Mouse (Mus musculus) spleen, postnatal 10 days (tissue): ENCODE data around the gene Pard3.

ENCODE experiments used
- DNase-seq, 2 experiments: peaks; one replicate each; pipeline ENCODE4 v3.0.0; 2021 to 2022; ENCODE audit warnings: low spot score in 2 of 2

Gene Pard3

DNA sequence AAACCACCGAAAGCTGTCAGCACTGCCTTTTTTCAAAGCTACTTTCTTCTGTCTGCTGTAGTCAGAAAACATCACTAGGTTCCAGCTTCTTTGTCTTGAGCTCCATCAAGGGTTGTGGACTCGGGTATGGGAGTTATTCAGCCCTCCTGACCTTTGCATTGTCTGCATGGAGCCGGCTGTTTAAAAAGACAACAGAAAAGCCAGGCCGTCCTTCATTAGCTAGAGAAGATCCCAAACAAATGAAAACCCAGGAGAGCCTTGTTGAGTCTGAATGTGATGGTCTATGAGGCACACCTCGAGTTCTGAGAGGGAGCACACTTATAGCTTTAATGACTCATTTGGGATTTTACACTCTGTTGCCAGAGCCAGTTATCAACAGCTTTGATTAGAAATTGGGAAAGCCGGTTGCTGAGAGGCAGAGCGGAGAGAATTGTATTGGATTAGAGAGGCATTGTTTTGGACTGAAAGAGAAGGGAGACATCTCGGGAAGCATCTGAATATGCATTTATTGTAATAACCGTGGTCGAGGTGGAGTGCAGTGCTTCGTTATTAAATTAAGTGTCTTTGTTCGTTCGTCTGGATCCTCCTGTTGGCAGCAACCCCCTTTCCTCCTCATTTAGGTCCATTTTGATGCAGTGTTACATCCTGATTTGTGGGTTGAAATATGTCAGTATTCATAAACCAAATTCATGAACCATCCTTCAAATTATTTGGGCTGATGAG lies 435.5 kb downstream of the Pard3 start:
- no peak for DNase-seq

- DNase-seq: no peak
These were observed 436.0 kb downstream of the Pard3 start for GRCm38 (mm10) chr8:127499720-127500114.

DNA sequence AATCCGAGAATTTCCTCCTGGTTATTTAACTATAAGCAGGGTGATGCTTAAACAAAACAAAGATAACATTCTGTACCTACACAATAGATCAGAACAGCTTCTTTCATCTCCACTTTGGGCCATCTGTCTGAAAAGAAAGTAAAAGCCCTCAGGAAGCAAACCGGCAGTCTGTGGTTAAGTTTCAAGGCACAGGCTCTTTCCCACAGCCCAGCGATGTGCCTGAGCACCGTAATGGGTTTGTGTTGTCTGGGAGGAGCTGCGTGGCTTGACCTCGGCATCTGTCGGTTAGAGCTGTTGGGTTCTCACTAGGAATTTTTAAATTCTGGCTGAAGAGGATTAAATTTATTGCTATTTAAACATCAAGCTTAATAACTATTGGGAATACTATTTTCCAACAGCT lies 436.5 kb downstream of the Pard3 start:
- DNase-seq: no peak

GRCm38 (mm10) chr8:127501756-127502155 lies 438.1 kb downstream of the Pard3 start:
- no peak for DNase-seq

- DNase-seq: no peak
These were observed 441.6 kb downstream of the Pard3 start for GRCm38 (mm10) chr8:127505286-127505685.

DNA sequence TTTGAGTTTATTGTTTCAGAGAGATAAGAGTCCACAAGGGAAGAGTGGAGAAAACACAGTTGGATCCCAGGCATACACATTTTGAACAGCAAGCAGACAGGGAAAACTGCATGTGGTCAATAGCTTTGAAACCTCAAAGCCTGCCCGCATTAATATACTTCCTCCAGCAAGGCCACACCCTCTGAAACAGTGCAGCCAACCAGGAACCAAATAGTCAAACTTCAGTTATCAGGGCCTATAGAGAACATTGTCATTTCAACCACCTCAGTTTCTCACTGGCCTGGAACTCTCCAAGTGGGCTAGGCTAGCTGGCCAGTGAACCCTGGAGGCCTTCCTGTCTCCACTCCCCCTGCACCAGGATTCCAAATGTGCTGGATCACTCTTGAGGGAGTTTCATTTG lies 442.6 kb downstream of the Pard3 start:
- DNase-seq: no peak

DNA sequence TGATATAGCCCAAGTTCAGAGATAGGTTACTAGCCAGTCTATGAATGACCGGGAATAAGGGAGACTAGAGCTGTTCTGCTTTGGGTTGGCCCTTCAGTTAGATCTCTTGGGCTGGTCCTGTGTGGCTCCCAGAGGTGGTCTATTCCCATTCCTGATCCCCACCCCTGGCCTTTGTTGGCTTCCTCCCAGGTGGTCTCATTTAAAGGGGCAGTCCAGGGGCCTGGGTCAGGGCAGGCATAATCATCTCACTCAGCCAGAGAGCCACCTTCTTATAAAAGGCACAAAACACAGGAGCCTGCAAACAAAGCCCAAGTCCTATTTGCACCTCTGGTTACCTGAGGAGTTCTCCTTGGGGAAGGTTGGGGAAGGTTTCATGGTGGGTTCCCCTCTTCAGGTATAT lies 447.6 kb downstream of the Pard3 start:
- DNase-seq: no peak

- DNase-seq: no peak
These were observed 448.4 kb downstream of the Pard3 start for GRCm38 (mm10) chr8:127512001-127512573.

DNA sequence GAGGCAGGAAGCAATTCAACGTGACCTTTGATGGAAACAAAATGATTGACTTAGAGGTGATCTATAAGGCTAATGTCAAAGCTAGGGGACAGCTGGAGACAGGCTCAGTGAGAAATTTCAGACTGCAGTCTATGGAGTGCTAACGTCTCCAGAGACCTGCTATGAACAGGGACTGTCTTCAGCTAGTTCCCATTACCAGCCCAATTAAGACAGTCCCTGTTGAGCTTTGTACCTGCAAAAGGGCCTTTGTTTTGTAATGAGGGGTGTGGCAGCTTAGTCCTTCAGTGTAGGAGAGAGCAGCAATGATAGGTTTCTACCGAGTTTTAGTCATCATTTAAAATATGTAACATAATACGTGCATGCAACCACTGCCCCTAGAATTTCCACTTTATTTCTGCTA lies 448.9 kb downstream of the Pard3 start:
- DNase-seq: no peak

DNA sequence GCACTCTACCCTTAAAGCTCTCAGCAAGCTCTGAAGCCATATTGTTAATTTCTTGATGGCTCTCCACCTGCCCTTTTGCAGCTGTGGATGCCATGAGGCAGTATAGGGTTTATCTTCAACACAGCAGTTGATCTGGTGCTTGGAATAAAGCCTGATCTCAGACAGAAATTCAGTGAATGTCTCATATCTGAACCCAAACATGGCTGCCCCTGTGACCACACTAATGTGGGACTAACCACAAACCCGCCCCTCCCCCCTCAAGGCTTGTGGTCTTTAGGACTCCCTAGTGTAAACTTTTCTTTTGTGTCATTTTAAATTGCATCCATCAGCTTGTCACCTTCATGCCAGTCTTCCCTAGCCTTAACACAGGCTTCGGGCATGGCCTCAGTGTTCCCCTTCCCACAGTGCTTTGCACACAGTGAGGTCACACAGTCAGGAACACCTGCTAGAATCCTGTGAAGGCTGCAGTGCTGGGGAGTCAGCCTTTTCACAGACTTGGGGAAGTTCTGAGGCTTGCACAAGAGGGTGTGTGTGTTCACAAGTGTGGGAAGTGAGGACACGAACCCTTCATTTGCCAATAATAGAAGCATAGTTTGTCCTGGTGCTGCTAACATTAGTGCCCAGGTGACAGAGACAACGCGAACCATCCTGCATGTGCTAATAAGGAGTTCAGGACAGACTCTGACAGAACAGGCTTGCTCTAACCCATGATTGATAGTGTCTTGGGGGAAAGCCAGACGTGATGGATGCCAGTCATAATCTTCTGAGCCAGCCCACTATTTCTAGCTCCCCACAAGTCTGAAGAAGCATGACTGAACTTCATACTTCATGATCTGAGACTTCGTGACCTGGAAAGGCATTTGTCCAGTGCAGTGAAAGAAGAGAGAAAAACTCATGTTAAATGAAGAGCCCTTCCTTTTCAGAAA lies 451.4 kb downstream of the Pard3 start:
- no peak for DNase-seq

DNA sequence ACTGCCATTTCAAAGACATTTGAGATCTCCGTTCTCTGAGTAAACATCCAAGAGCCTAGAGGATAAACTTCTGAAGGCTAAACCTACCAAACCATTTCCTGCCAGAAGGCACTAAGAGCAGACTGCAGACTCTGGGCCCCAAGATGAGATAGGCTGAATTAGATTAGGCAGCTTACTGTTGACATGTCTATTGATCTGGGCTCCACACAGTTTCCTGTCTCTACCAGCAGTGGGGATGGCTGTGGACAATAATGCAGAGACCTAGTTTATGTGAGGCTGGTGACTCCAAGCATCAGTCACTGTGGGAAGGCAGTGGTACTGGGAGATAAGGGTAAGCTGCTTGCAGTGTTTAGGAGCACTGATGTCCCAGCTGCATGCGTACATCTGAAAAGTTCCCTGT lies 452.4 kb downstream of the Pard3 start:
- DNase-seq: no peak

DNA sequence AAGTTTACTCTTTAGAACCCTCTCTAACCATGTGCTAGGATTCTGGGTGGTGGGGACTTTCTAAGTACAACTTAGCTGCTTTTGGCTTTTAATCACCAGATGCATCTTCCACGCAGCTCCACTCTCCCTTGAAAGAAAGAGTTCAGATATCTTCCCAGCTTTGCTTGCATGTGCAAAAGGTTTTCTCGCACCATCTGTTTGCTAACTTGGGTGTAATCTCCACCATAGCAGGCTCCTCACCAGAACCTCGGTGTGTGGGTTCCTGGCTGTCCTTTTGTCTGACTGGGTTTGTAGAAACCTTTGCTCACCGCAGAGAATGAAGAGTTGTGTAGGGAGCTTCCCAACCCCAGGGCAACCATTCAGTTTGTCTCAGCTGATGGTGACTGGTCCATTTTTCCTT lies 462.0 kb downstream of the Pard3 start:
- no peak for DNase-seq

- no peak for DNase-seq
These were observed 464.6 kb downstream of the Pard3 start for GRCm38 (mm10) chr8:127528315-127528714.

DNA sequence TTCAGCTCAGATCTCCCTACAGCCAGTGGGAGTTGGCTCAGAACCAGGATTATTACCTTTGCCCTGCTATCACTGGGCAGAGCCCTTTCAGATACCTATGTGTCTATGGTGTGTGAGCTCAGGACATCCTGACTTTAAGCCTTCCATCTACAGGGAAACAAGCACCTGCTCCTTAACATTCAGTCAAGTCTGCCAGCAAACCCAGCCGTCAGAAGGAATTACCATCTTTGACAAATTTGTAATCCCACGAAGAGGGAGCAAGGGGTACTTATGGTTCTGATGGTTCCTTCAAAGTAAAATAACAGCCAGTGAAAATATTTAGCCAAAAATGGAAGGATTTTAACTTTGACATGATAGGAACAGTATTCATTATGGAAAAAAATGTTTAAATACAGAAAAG lies 466.1 kb downstream of the Pard3 start:
- DNase-seq: no peak

GRCm38 (mm10) chr8:127531866-127532265 lies 468.2 kb downstream of the Pard3 start:
- DNase-seq: no peak

DNA sequence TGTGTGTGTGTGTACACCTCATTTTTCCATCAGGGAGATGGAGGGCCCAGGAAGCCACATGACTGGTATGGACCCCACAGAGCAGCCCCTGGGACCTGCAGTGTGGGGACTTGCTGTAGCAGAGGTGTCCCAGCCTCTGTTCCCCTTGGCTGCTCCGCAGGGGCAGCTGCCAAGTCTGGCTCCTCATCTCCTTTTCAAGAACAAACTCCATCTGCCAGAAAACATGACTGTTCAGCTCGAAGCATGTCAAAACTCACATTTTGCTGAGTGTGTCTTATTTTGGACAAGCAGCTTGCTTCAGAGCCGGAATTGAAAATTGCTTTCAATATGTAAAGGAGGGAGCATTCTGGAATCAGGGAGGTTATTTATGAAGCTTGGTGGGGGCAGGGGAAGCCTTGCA lies 471.1 kb downstream of the Pard3 start:
- DNase-seq: no peak

DNA sequence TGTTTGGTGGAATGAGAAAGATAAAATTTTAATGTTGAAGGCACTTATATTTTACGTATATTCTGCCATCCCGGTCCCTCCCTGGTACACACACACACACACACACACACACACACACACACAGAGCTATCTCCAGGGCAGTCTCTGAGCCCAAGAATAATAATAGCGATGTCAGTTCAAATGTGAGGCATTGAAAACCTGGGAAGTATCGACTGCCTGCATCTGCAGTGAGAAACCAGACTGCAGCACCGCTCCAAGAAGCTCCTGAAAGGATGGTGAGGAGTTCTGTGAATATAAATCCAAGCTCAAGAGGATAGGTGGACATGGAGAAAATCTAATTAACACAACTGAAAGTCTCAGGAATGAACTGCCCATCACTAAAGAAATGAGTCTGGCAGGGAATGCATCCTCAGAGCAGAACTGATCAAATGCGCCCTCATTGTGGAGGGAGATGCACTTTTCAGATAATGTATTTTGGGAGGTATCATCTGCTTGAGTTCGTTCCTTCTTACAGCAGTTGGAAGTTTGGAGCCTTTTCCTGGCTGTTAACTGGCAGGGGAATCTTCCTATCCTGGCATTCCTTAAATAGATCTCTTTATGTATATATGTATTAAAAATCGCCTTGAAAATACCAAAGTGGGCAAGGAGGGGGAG lies 471.6 kb downstream of the Pard3 start:
- no peak for DNase-seq

DNA sequence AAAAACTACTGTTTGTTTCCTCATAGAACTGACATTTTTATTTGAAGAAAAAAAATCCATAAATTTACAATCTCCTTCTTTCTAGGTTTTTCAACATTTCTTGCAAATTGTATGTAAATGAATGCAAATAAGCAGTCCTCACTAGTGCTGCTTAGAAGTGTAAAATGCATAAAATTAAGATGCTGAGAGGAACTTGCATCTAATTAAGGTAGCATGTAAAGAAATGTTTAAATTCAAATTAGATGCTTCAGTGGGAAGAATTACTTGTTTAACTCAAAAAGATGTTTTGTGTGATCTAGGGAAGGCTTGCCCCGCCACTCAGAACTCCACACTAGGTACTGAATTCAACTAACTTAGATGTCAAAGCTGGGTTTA lies 472.1 kb downstream of the Pard3 start:
- no peak for DNase-seq

DNA sequence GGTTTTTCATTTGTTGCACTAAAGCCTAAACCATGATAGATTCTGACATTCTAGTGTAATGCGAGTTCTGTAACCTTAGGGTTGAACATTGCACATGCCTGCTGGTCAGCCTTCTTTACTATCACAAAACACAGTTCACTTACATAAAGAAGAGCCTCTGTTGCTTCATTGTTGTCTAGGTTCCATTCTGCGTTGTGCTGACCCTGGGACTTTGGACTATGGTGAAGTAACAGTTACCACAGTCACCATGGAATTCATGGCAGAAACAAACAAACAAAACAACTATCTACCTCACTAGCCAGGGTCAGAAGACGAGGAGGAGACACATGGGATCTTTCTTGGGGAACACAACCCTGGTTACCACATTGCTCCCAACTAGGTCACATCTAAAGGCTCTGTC lies 476.1 kb downstream of the Pard3 start:
- no peak for DNase-seq

GRCm38 (mm10) chr8:127540273-127540672 lies 476.6 kb downstream of the Pard3 start:
- DNase-seq: no peak

GRCm38 (mm10) chr8:127542162-127542561 lies 478.5 kb downstream of the Pard3 start:
- DNase-seq: no peak

DNA sequence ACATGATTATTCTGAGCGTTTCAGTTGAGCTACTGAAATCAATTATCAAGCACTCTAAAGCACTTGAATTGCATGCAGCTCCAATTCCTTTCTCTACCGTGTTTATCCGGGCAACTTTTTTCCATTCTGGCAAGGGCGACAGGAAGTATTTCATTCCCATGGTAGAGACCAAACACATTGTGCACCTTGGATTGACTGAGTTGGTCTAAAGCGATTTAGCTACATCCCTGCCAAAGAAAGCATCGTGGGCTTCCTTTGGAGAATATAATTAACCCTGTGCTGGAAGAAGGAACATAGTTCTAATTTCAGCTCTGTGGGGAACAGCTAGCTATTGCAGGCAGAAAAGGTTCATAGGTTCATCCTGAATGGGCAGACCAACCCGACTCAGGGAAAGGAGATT lies 480.0 kb downstream of the Pard3 start:
- DNase-seq: no peak
